Mouse (Mus musculus) induced T-regulatory cell, adult 2 months (primary cell): ENCODE data around the gene Gm49342.

Experiments
- DNase-seq: peaks from one replicate; pipeline ENCODE4 v3.0.0-alpha.2; 2012; ENCODE audit warnings: low read depth

The Gm49342 gene

GRCm38 (mm10) chr14:50981207-50981606 lies 36.9 kb downstream of the Gm49342 start:
- peak; percentile 42 for DNase-seq

- DNase-seq, result peak; percentile 30
These were observed 37.5 kb downstream of the Gm49342 start for GRCm38 (mm10) chr14:50981837-50982236.

DNA sequence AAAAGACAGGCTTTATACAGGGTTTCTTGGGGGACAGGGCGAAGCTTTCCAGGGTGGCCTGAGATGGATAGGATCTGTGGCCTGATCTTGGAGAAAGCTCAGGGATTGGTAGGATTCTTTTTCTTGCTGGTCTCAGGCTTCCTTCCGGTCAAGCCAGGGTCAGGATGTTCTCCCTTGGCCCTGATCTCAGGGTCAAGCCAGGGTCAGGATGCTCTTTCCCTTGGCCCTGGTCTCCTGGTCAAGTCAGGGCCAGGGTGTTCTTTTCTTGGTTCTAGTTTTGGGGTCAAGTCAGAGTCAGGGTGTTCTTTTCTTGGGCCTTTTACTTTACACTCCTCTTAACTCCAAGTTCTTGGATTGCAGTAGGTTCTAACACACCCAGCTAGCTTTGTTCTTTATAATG lies 43.4 kb downstream of the Gm49342 start:
- DNase-seq, result no peak

- DNase-seq, result peak; percentile 70
These were observed 46.7 kb downstream of the Gm49342 start for GRCm38 (mm10) chr14:50991037-50991436.

GRCm38 (mm10) chr14:50997088-50997487 lies 52.8 kb downstream of the Gm49342 start:
- no peak for DNase-seq

- DNase-seq, result no peak
These were observed 53.8 kb downstream of the Gm49342 start for GRCm38 (mm10) chr14:50997999-50998666.

GRCm38 (mm10) chr14:51007152-51007801 lies 63.0 kb downstream of the Gm49342 start, which contains the start of gene Rnase10:
Rnase10 (plus strand) TSS chr14:51007751.
- no peak for DNase-seq

DNA sequence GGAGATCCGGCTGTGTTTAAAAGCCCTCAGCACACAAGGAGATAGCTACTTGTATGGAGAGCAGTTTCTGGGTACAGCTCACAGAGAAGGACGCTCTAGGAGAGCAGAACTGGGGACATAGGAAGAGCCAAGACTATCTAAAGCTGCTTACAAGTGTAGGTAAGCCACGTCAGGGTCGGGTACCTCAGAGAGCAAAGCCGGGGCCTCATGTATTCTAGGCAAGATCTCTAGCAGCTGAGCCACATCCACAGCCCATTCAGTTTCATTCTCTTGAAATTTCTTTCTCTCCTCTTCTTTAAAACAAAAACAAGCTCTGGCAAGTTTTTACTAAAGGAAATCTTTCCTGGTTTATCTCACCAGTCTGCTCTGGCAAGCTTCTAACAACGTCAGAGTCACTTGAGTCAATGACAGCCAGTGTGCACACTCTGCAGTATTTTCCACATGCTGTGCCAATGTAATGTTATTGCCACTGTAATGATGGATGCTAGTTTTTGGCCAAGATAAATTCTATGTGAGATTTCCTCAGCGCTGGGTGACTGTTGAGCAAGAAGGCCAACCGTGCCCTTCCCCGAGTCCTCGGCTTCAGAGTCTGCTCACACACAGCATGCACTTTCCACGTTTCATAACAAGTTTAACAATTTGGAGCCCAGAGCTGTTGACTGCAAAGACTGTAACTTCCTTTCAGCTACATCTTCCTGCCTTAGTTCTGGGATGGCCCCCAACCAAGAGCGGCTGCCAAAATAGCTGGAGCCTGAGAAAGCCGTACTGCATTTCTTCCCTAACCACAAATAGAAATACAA lies 63.8 kb downstream of the Gm49342 start:
- no peak for DNase-seq

GRCm38 (mm10) chr14:51008781-51009180 lies 64.5 kb downstream of the Gm49342 start:
- DNase-seq, result no peak

GRCm38 (mm10) chr14:51009572-51009971 lies 65.3 kb downstream of the Gm49342 start:
- DNase-seq, result no peak
